Mouse (Mus musculus) lung, adult 2 months (tissue): ENCODE measurements around the gene Cby1.

Experiments used
- CTCF ChIP-seq: fragments of 200-500 bp; IDR thresholded peaks from 2 replicates; pipeline ENCODE4 v1.5.1; 2011; ENCODE audit warnings: mild to moderate bottlenecking, low read length, control low read depth; ENCODE audit not compliant: insufficient read depth
- POLR2A ChIP-seq: fragments of 200-500 bp; IDR thresholded peaks from 2 replicates; pipeline ENCODE4 v1.6.1; 2011; ENCODE audit warnings: low read depth, mild to moderate bottlenecking, control low read depth, low read length, borderline replicate concordance; ENCODE audit errors: extremely low read depth

GRCm38 (mm10) chr15:79688268-79688956 lies 29.4 kb downstream of the Cby1 start:
- TF ChIP-seq CTCF: no peak
- TF ChIP-seq POLR2A: no peak
